Mouse (Mus musculus) olfactory bulb, adult 2 months (tissue): ENCODE measurements around the gene Mmp2.

Experiments
- CTCF ChIP-seq: fragments of 200-500 bp; IDR thresholded peaks from 2 replicates; pipeline ENCODE4 v1.5.1; 2012; ENCODE audit warnings: low read depth, mild to moderate bottlenecking, low read length, moderate library complexity; ENCODE audit not compliant: insufficient read depth
- POLR2A ChIP-seq: fragments of 200-500 bp; IDR thresholded peaks from 2 replicates; pipeline ENCODE4 v1.6.1; 2012; ENCODE audit warnings: mild to moderate bottlenecking, low read depth, low read length, moderate library complexity; ENCODE audit not compliant: insufficient read depth

- TF ChIP-seq CTCF (no peak), POLR2A (no peak)
Observed at GRCm38 (mm10) chr8:92780976-92781375, 46.1 kb upstream of the Mmp2 start.
